Mouse (Mus musculus) kidney, embryonic 14.5 days (tissue): ENCODE data around the gene Rspry1. TPM values are rescaled to one million over a fixed set of nuclear protein-coding genes. Genes with fewer than 3 reads are reported as not detected.

Source experiments
- ATAC-seq: fragments of 200-750 bp; cut with Nextera tagmentation; 2 replicates; pipeline ENCODE4 v1.8.0; 2017; ENCODE audit warnings: moderate number of reproducible peaks, mild to moderate bottlenecking, moderate TSS enrichment, moderate library complexity; ENCODE audit not compliant: low FRiP score, low TSS enrichment
- H3K27ac ChIP-seq: fragments of 300-500 bp; sonication (generic); 2 replicates; pipeline ENCODE4 v1.5.1; 2014; ENCODE audit warnings: low read depth, mild to moderate bottlenecking, low read length, moderate library complexity, mixed read lengths
- H3K27me3 ChIP-seq: fragments of 300-500 bp; sonication (generic); 2 replicates; pipeline ENCODE4 v1.6.1; 2014; ENCODE audit warnings: mild to moderate bottlenecking, low read length; ENCODE audit not compliant: control insufficient read depth, insufficient read depth
- H3K36me3 ChIP-seq: fragments of 300-500 bp; sonication (generic); 2 replicates; pipeline ENCODE4 v1.6.1; 2014; ENCODE audit warnings: low read length, mixed read lengths; ENCODE audit not compliant: control insufficient read depth, insufficient read depth
- H3K4me1 ChIP-seq: fragments of 300-500 bp; sonication (generic); 2 replicates; pipeline ENCODE4 v1.6.1; 2014; ENCODE audit warnings: low read length, mixed read lengths; ENCODE audit not compliant: control insufficient read depth, insufficient read depth
- H3K4me2 ChIP-seq: fragments of 300-500 bp; sonication (generic); replicated peaks from 2 replicates; pipeline ENCODE4 v1.6.1; 2014; ENCODE audit warnings: low read depth, mild to moderate bottlenecking, low read length
- H3K4me3 ChIP-seq: fragments of 300-500 bp; sonication (generic); 2 replicates; pipeline ENCODE4 v1.5.1; 2014; ENCODE audit warnings: mild to moderate bottlenecking, low read length
- H3K9ac ChIP-seq: fragments of 300-500 bp; sonication (generic); 2 replicates; pipeline ENCODE4 v1.6.1; 2014; ENCODE audit warnings: low read depth, mild to moderate bottlenecking, low read length, moderate library complexity
- H3K9me3 ChIP-seq: fragments of 300-500 bp; sonication (generic); 2 replicates; pipeline ENCODE4 v1.6.1; 2016; ENCODE audit warnings: low read length; ENCODE audit not compliant: control insufficient read depth
- WGBS: fragments of 180-500 bp; shearing (Covaris S2); extraction: QIAGEN DNeasy Blood & Tissue Kit; methylation state at CpG from one replicate; pipeline ENCODE4 v1.1.7; 2014; 5-methylcytosine and 5-hydroxymethylcytosine counted together
- polyA plus RNA-seq: library from polyadenylated mRNA; unstranded; fragments of >200 nt; fragmentation: Nextera tagmentation; extraction: Ambion mirVana; gene quantifications from 2 replicates; pipeline ENCODE4 v1.2.1, GENCODE M21; 2014

Gene Rspry1
- polyA plus RNA-seq, 1 experiment from 2014 or later = 37.3 TPM

- H3K27ac ChIP-seq = no peak overlapping the region
- H3K27me3 ChIP-seq = no peaks in the 10 kb centered on the region
- H3K4me1 ChIP-seq = 0 out of 2 replicates have a peak, but pooled peaks cover 9% of the 10 kb centered on the region
- peaks cover 10% of the 10 kb centered on the region for H3K36me3 ChIP-seq
- H3K4me3 ChIP-seq = no peak overlapping the region
- ATAC-seq = no peak
- WGBS = 78% methylated on average over 2 of the region's 2 CpGs
- H3K4me2 ChIP-seq = no peak overlapping the region
- H3K9ac ChIP-seq = no peak overlapping the region
- H3K9me3 ChIP-seq = no peaks in the 10 kb centered on the region
Measured at GRCm38 (mm10) chr8:94664722-94665121, 63.0 kb downstream of the Rspry1 start.

- Histone ChIP-seq H3K4me1 (0 out of 2 replicates have a peak, but pooled peaks cover 9% of the 10 kb centered on the region), H3K4me2 (peak within 1 kb of the TSS; percentile 69), H3K9ac (peak within 1 kb of the TSS; percentile 96), H3K4me3 (peak within 1 kb of the TSS; percentile 89), H3K27me3 (no peaks in the 10 kb centered on the region), H3K9me3 (no peaks in the 10 kb centered on the region), H3K36me3 (peaks cover 24% of the 10 kb centered on the region), H3K27ac (peak within 1 kb of the TSS; percentile 83)
- ATAC-seq = peak; percentile 99
- under 1% methylated on average over 73 of the region's 74 CpGs for WGBS
Measured at GRCm38 (mm10) chr8:94666456-94667308, 64.9 kb downstream of the Rspry1 start, which contains the start of gene Arl2bp. TSS of gene Arl2bp (plus strand) at chr8:94666600.

GRCm38 (mm10) chr8:94674384-94674783 lies 72.6 kb downstream of the Rspry1 start:
- Histone ChIP-seq H3K36me3 (peaks cover 49% of the 10 kb centered on the region), H3K9ac (no peak overlapping the region), H3K4me3 (no peak overlapping the region), H3K9me3 (no peaks in the 10 kb centered on the region), H3K4me2 (no peak overlapping the region), H3K27me3 (no peaks in the 10 kb centered on the region), H3K27ac (no peak overlapping the region), H3K4me1 (no peaks in the 10 kb centered on the region)
- ATAC-seq = no peak
- 67% methylated on average over 5 of the region's 5 CpGs for WGBS

DNA sequence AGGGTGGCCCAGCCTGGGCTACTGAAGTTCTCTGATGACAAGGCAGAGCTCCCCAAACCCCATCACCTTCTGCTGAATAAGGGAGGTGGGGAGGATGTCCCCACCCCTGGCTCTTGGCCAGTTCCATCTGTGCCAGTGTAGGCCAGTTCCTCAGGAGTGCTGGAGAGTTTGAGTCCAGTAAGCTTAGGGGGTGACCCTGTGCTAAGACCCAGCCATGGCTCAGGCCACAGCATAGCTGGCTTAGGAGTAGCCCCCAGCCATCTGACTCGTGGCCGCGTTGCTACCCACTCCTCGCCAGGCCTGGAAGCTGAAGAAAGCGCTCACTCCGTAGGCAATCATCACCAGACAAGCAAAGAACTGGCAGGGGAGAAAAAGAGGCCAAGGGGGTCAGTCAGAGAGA lies 74.2 kb downstream of the Rspry1 start:
- no peak overlapping the region for H3K27ac ChIP-seq
- ATAC-seq = no peak
- no peaks in the 10 kb centered on the region for H3K9me3 ChIP-seq
- no peaks in the 10 kb centered on the region for H3K27me3 ChIP-seq
- no peak overlapping the region for H3K9ac ChIP-seq
- H3K4me1 ChIP-seq = no peaks in the 10 kb centered on the region
- H3K4me3 ChIP-seq = no peak overlapping the region
- no peak overlapping the region for H3K4me2 ChIP-seq
- peaks cover 40% of the 10 kb centered on the region for H3K36me3 ChIP-seq
- WGBS = 93% methylated on average over 6 of the region's 6 CpGs

DNA sequence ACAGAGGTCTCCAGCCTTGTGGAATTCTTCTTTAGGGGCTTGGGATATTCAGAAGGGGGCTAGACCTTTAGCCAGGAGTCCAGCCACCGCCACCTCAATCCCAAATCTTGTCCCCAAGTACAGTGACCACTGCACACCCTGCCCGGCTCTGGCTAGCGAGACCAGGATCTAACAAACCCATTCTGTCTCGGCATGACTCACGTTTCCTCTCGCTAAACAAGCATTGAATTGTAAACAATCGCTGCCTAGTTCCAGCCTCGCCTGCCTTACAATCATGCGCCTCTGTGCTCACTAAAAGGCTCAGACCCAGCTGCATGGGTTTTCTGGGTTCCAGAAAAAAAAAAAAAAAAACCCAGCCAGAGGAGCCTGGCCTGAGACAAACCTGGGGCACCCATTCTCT lies 76.8 kb downstream of the Rspry1 start:
- Histone ChIP-seq H3K4me2 (no peak overlapping the region), H3K9ac (0 out of 2 replicates have a peak overlapping the region, but pooled peaks have one; percentile 18), H3K4me3 (no peak overlapping the region), H3K36me3 (peaks cover 13% of the 10 kb centered on the region), H3K27me3 (no peaks in the 10 kb centered on the region), H3K4me1 (0 out of 2 replicates have a peak, but pooled peaks cover 6% of the 10 kb centered on the region), H3K9me3 (no peaks in the 10 kb centered on the region), H3K27ac (0 out of 2 replicates have a peak overlapping the region, but pooled peaks have one; percentile 37)
- WGBS = 52% methylated on average over 9 of the region's 9 CpGs
- ATAC-seq = no peak

GRCm38 (mm10) chr8:94680414-94680813 lies 78.7 kb downstream of the Rspry1 start:
- no peak overlapping the region for H3K27ac ChIP-seq
- ATAC-seq = no peak

DNA sequence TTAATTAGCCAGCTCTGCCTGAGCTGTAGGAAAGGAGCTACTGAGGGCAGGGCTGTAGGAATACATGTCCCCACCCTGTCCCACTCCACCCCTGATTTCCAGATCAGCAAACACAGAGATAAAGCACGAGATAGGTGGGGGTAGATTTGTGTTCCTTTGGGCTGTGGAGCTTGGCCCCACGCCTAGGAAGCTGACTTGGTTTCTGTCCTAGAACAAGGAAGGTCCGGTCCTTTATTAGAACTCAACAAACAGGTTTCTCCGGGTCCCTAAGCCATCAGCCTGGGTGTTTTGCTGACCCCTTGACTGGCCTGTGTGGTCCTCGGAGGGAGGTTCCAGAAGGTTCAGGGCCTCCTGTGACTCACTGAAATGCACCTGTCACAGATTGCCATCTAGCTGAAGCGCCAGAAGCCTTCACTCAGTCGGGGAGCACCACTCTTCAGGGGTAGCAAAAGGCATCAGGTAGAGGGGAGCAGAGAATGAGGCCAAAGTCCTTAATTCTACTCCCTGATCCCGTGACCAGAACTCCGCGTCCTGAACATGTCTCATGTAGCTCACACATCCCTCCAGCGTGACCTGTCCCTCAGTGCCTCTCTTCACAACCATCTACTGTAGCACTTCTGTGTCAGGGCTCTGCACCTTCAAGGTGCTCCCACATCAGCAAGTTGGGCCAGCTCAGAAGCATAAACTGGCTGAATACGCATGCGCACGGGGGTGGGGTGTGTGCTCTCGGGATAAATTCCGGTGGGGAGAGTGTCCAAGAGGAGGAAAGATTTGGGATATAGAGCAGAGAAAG lies 81.2 kb downstream of the Rspry1 start:
- Histone ChIP-seq H3K27ac (peak overlapping the region; percentile 47; the same call in 1 of the 2 replicates), H3K36me3 (no peaks in the 10 kb centered on the region), H3K9ac (no peak overlapping the region), H3K4me3 (no peak overlapping the region), H3K4me2 (no peak overlapping the region), H3K4me1 (0 out of 2 replicates have a peak, but pooled peaks cover 9% of the 10 kb centered on the region), H3K27me3 (no peaks in the 10 kb centered on the region), H3K9me3 (no peaks in the 10 kb centered on the region)
- ATAC-seq = 0 out of 2 replicates have a peak, but pooled peaks have one; percentile 26
- WGBS = 80% methylated on average over 16 of the region's 16 CpGs

More at GRCm38 (mm10) chr8:94680414-94680813, 78.7 kb downstream of the Rspry1 start:
- H3K27me3 ChIP-seq = no peaks in the 10 kb centered on the region
- H3K4me3 ChIP-seq = no peak overlapping the region
- 84% methylated on average over 3 of the region's 3 CpGs for WGBS
- H3K9me3 ChIP-seq = no peaks in the 10 kb centered on the region
- H3K9ac ChIP-seq = no peak overlapping the region
- H3K36me3 ChIP-seq = no peaks in the 10 kb centered on the region
- H3K4me1 ChIP-seq = 0 out of 2 replicates have a peak, but pooled peaks cover 9% of the 10 kb centered on the region
- no peak overlapping the region for H3K4me2 ChIP-seq

DNA sequence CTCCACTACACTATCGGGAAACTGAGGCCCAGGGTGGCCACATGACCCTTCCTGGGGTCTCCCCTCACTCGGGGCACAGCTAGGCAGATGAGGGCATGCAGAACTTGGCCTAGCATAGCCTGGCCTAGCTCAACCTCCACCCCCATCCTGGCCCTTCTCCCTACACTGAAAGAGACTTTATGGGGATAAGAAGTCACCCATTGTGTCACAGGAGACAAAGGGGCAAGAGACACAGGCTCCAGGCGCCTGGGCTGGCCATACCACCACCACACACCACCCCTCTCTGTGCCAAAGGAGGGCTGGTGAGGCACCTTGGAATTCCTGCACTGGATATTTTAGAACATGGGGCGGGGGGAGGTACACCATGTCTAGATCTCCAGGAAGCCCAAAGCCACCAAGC lies 82.5 kb downstream of the Rspry1 start:
- ATAC-seq = no peak
- Histone ChIP-seq H3K4me1 (0 out of 2 replicates have a peak, but pooled peaks cover 9% of the 10 kb centered on the region), H3K36me3 (no peaks in the 10 kb centered on the region), H3K9me3 (no peaks in the 10 kb centered on the region), H3K9ac (no peak overlapping the region), H3K4me2 (no peak overlapping the region), H3K27me3 (no peaks in the 10 kb centered on the region), H3K4me3 (no peak overlapping the region), H3K27ac (no peak overlapping the region)
- WGBS = 72% methylated on average over 4 of the region's 4 CpGs
